Mouse (Mus musculus) limb, embryonic 14.5 days (tissue): ENCODE measurements around the gene Lamp3. TPM values are rescaled to one million over a fixed set of nuclear protein-coding genes. Genes with fewer than 3 reads are reported as not detected.
"Not testable (repeated sequence)": the region's sequence is repeated elsewhere in the genome, so short reads cannot be mapped to it uniquely, and the experiment has no call there.

Experiments used
- ATAC-seq: fragments of 200-750 bp; cut with Nextera tagmentation; 2 replicates; pipeline ENCODE4 v1.8.0; 2017; ENCODE audit warnings: low read depth, moderate number of reproducible peaks, moderate TSS enrichment; ENCODE audit not compliant: low FRiP score
- DNase-seq: peaks from one replicate; pipeline ENCODE4 v3.0.0-alpha.2; 2015; ENCODE audit warnings: low spot score
- H3K27ac ChIP-seq: fragments of 300-500 bp; sonication (generic); replicated peaks from 2 replicates; pipeline ENCODE4 v1.5.1; 2014; ENCODE audit warnings: low read depth, mild to moderate bottlenecking, low read length, moderate library complexity, mixed read lengths
- H3K27me3 ChIP-seq: fragments of 300-500 bp; sonication (generic); 2 replicates; pipeline ENCODE4 v1.6.1; 2014; ENCODE audit warnings: low read length, mixed read lengths; ENCODE audit not compliant: control insufficient read depth, insufficient read depth
- H3K36me3 ChIP-seq: fragments of 300-500 bp; sonication (generic); 2 replicates; pipeline ENCODE4 v1.6.1; 2014; ENCODE audit warnings: mild to moderate bottlenecking, low read length, moderate library complexity, mixed read lengths; ENCODE audit not compliant: control insufficient read depth, insufficient read depth
- H3K4me1 ChIP-seq: fragments of 300-500 bp; sonication (generic); 2 replicates; pipeline ENCODE4 v1.6.1; 2014; ENCODE audit warnings: antibody characterized with exemption, low read length, mixed read lengths; ENCODE audit not compliant: control insufficient read depth, insufficient read depth
- H3K4me2 ChIP-seq: fragments of 300-500 bp; sonication (generic); replicated peaks from 2 replicates; pipeline ENCODE4 v1.6.1; 2014; ENCODE audit warnings: low read depth, mild to moderate bottlenecking, low read length, moderate library complexity; ENCODE audit not compliant: severe bottlenecking
- H3K4me3 ChIP-seq: fragments of 300-500 bp; sonication (generic); replicated peaks from 2 replicates; pipeline ENCODE4 v1.5.1; 2014; ENCODE audit warnings: low read length
- H3K9ac ChIP-seq: fragments of 300-500 bp; sonication (generic); 2 replicates; pipeline ENCODE4 v1.6.1; 2014; ENCODE audit warnings: mild to moderate bottlenecking, low read depth, low read length, moderate library complexity; ENCODE audit not compliant: severe bottlenecking
- H3K9me3 ChIP-seq: fragments of 300-500 bp; sonication (generic); 2 replicates; pipeline ENCODE4 v1.6.1; 2016; ENCODE audit warnings: low read length; ENCODE audit not compliant: control insufficient read depth
- POLR2A ChIP-seq: fragments of 200-500 bp; IDR thresholded peaks from 2 replicates; pipeline ENCODE4 v1.8.0; 2012; ENCODE audit warnings: inconsistent platforms, mild to moderate bottlenecking, moderate library complexity, borderline replicate concordance; ENCODE audit not compliant: insufficient read depth, insufficient read length; ENCODE audit errors: extremely low read depth
- WGBS: fragments of 180-500 bp; shearing (Covaris S2); extraction: QIAGEN DNeasy Blood & Tissue Kit; methylation state at CpG from one replicate; pipeline ENCODE4 v1.1.7; 2014; 5-methylcytosine and 5-hydroxymethylcytosine counted together
- polyA plus RNA-seq, 2 experiments: library from polyadenylated mRNA; depleted of rRNA in 1 of 2; stranded (reverse) in 1 of 2; unstranded in 1 of 2; fragments of >200 nt; fragmentation: Nextera tagmentation in 1 of 2; extraction: Ambion mirVana in 1 of 2; gene quantifications; 2 replicates each; pipeline versions ENCODE4 v1.2.1 to v1.2.3; 2012 to 2014

Gene Lamp3
- polyA plus RNA-seq, 2 experiments, result 0.07 TPM; not detected in 1

GRCm38 (mm10) chr16:19670768-19671357 lies 35.3 kb downstream of the Lamp3 start:
- H3K4me3 ChIP-seq, result no peak overlapping the region
- no peaks in the 10 kb centered on the region for H3K27me3 ChIP-seq
- ATAC-seq (no peak), DNase-seq (no peak)
- no peaks in the 10 kb centered on the region for H3K36me3 ChIP-seq
- TF ChIP-seq POLR2A, result no peak
- no peak overlapping the region for H3K4me2 ChIP-seq
- H3K27ac ChIP-seq, result no peak overlapping the region
- no peak overlapping the region for H3K9ac ChIP-seq
- H3K4me1 ChIP-seq, result no peaks in the 10 kb centered on the region
- 81% methylated on average over 2 of the region's 2 CpGs for WGBS
- H3K9me3 ChIP-seq, result no peaks in the 10 kb centered on the region

GRCm38 (mm10) chr16:19666312-19666711 lies 39.9 kb downstream of the Lamp3 start:
- WGBS, result 56% methylated on average over 1 of the region's 1 CpGs
- no peak for TF ChIP-seq POLR2A
- no peaks in the 10 kb centered on the region for H3K4me1 ChIP-seq

GRCm38 (mm10) chr16:19629816-19630215 lies 76.4 kb downstream of the Lamp3 start, which contains the start of gene Olfr171:
Olfr171 (minus strand) TSS chr16:19629916.
- H3K4me1 ChIP-seq, result no peaks in the 10 kb centered on the region
- no peaks in the 10 kb centered on the region for H3K36me3 ChIP-seq
- DNase-seq (no peak), ATAC-seq (no peak)
- H3K9ac ChIP-seq, result no peak within 1 kb of the TSS
- no peak within 1 kb of the TSS for H3K4me3 ChIP-seq
- H3K4me2 ChIP-seq, result no peak within 1 kb of the TSS
- H3K27ac ChIP-seq, result no peak within 1 kb of the TSS
- 89% methylated on average over 1 of the region's 1 CpGs for WGBS
- TF ChIP-seq POLR2A, result no peak
- H3K9me3 ChIP-seq, result no peaks in the 10 kb centered on the region
- H3K27me3 ChIP-seq, result no peaks in the 10 kb centered on the region

More at GRCm38 (mm10) chr16:19666312-19666711, 39.9 kb downstream of the Lamp3 start:
- Histone ChIP-seq H3K36me3 (no peaks in the 10 kb centered on the region), H3K27ac (no peak overlapping the region), H3K9ac (no peak overlapping the region), H3K27me3 (no peaks in the 10 kb centered on the region), H3K4me3 (no peak overlapping the region), H3K4me2 (no peak overlapping the region), H3K9me3 (no peaks in the 10 kb centered on the region)
- ATAC-seq (no peak), DNase-seq (no peak)

GRCm38 (mm10) chr16:19611782-19612181 lies 94.4 kb downstream of the Lamp3 start, which contains the start of gene Olfr170:
Olfr170 (minus strand) TSS chr16:19611882.
- not testable (repeated sequence) for H3K4me1 ChIP-seq, H3K9me3 ChIP-seq, DNase-seq, H3K27ac ChIP-seq, H3K4me3 ChIP-seq, H3K9ac ChIP-seq, H3K4me2 ChIP-seq, H3K27me3 ChIP-seq, ATAC-seq, H3K36me3 ChIP-seq
- 82% methylated on average over 2 of the region's 2 CpGs for WGBS

Other genes starting within 250 kb of the Lamp3 start
- gene Olfr166, start 222.7 kb downstream of the Lamp3 start, polyA plus RNA-seq (2012; rRNA removed), result not detected in 2 replicates
- not detected in 2 replicates for gene Olfr166, start 222.7 kb downstream of the Lamp3 start, polyA plus RNA-seq (2014; fragmentation: Nextera tagmentation; extraction: Ambion mirVana)
- not detected in 2 replicates for gene Olfr167, start 184.1 kb downstream of the Lamp3 start, polyA plus RNA-seq (2012; rRNA removed)
- not detected in 2 replicates for gene Olfr167, start 184.1 kb downstream of the Lamp3 start, polyA plus RNA-seq (2014; fragmentation: Nextera tagmentation; extraction: Ambion mirVana)
- gene Olfr168, start 170.8 kb downstream of the Lamp3 start, polyA plus RNA-seq (2012; rRNA removed), result not detected in 2 replicates
- not detected in 2 replicates for gene Olfr168, start 170.8 kb downstream of the Lamp3 start, polyA plus RNA-seq (2014; fragmentation: Nextera tagmentation; extraction: Ambion mirVana)
- gene Olfr169, start 134.6 kb downstream of the Lamp3 start, polyA plus RNA-seq (2012; rRNA removed), result not detected in 2 replicates
- gene Olfr169, start 134.6 kb downstream of the Lamp3 start, polyA plus RNA-seq (2014; fragmentation: Nextera tagmentation; extraction: Ambion mirVana), result not detected in 2 replicates
- gene Olfr170, start 94.5 kb downstream of the Lamp3 start, polyA plus RNA-seq (2012; rRNA removed), result not detected in 2 replicates
- not detected in 2 replicates for gene Olfr170, start 94.5 kb downstream of the Lamp3 start, polyA plus RNA-seq (2014; fragmentation: Nextera tagmentation; extraction: Ambion mirVana)
- gene Olfr171, start 76.5 kb downstream of the Lamp3 start, polyA plus RNA-seq (2012; rRNA removed), result not detected in 2 replicates
- gene Olfr171, start 76.5 kb downstream of the Lamp3 start, polyA plus RNA-seq (2014; fragmentation: Nextera tagmentation; extraction: Ambion mirVana), result not detected in 2 replicates
- gene B3gnt5, start 53.8 kb upstream of the Lamp3 start, polyA plus RNA-seq (2012; rRNA removed), result 8.6 and 8.8 TPM in 2 replicates
- 21.2 and 22.5 TPM in 2 replicates for gene B3gnt5, start 53.8 kb upstream of the Lamp3 start, polyA plus RNA-seq (2014; fragmentation: Nextera tagmentation; extraction: Ambion mirVana)